Mouse (Mus musculus): ENCODE measurements around the gene Itpr1. TPM values are rescaled to one million over a fixed set of nuclear protein-coding genes. Genes with fewer than 3 reads are reported as not detected.

The Itpr1 gene
- polyA plus RNA-seq, 1 experiment from 2014 or later, result 6.5 TPM

- H3K27me3 ChIP-seq (ENCODE audit: control insufficient read depth, insufficient read depth, low read length), result no peaks in the 10 kb centered on the region
- WGBS, result 90% methylated on average over 4 of the region's 4 CpGs
- no peak overlapping the region for H3K4me2 ChIP-seq (ENCODE audit: low read depth, low read length)
- no peak overlapping the region for H3K4me3 ChIP-seq (ENCODE audit: low read depth, low read length)
- no peaks in the 10 kb centered on the region for H3K9me3 ChIP-seq (replicated peaks; ENCODE audit: control insufficient read depth, low read length)
- DNase-seq (ENCODE audit: low spot score) (no peak), ATAC-seq (replicated peaks; ENCODE audit: insufficient number of reproducible peaks, low FRiP score, low TSS enrichment, low read depth) (no peak)
- no peaks in the 10 kb centered on the region for H3K36me3 ChIP-seq (replicated peaks; ENCODE audit: control insufficient read depth, insufficient read depth, low read depth, low read length)
- H3K9ac ChIP-seq (replicated peaks; ENCODE audit: low read length), result no peak overlapping the region
- H3K4me1 ChIP-seq (ENCODE audit: control insufficient read depth, insufficient read depth, low read length), result no peaks in the 10 kb centered on the region
- no peak overlapping the region for H3K27ac ChIP-seq (replicated peaks; ENCODE audit: low read depth, low read length)
Observed at GRCm38 (mm10) chr6:108481190-108481589, 268.3 kb downstream of the Itpr1 start.

GRCm38 (mm10) chr6:108482464-108482863, 269.6 kb downstream of the Itpr1 start:
- 92% methylated on average over 5 of the region's 5 CpGs for WGBS
- no peaks in the 10 kb centered on the region for H3K27me3 ChIP-seq (ENCODE audit: control insufficient read depth, insufficient read depth, low read length)
- H3K27ac ChIP-seq (replicated peaks; ENCODE audit: low read depth, low read length), result no peak overlapping the region
- H3K36me3 ChIP-seq (replicated peaks; ENCODE audit: control insufficient read depth, insufficient read depth, low read depth, low read length), result no peaks in the 10 kb centered on the region
- no peak overlapping the region for H3K9ac ChIP-seq (replicated peaks; ENCODE audit: low read length)
- DNase-seq (ENCODE audit: low spot score), result no peak
- no peaks in the 10 kb centered on the region for H3K4me1 ChIP-seq (ENCODE audit: control insufficient read depth, insufficient read depth, low read length)
- no peak overlapping the region for H3K4me2 ChIP-seq (ENCODE audit: low read depth, low read length)
- no peak for ATAC-seq (replicated peaks; ENCODE audit: insufficient number of reproducible peaks, low FRiP score, low TSS enrichment, low read depth)
- H3K9me3 ChIP-seq (replicated peaks; ENCODE audit: control insufficient read depth, low read length), result no peaks in the 10 kb centered on the region
- no peak overlapping the region for H3K4me3 ChIP-seq (ENCODE audit: low read depth, low read length)

DNA sequence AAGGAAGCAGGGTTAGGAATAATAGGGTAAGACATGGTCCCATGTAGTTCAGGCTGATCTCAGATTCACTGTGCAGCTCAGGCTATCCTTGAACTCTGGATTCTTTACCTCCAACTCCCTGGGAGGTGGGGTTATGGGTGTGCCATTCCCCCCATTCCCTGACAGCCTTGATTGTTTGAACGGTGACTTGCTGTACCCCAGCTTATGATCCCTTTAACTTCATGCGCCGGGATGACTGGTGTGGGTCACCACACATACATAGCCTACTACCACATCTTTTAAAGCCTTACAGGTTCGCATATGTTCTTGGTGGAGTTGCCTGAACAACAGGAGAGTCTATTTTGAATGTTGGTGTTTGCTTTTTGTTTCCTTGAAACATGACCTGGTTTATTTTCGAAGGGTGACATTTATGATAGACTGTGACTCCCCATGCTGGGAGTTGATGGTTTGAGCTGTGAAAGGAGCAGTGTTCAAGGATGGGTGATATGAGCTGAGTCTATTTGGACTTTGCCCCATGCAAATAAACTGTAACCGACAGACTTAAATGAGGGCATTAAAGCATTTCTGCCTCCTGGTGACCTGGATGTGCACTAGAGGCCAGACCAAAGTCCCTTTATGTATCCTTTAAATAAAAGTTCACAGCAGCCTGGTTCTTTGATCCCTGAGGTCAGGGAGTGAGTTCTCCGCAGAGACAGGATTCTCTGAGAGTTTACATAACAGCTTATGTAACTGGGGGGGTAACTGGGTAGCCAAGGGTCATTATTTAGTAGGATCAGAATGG, 273.5 kb downstream of the Itpr1 start:
- no peak for ATAC-seq (replicated peaks; ENCODE audit: insufficient number of reproducible peaks, low FRiP score, low TSS enrichment, low read depth)
- WGBS, result 77% methylated on average over 7 of the region's 7 CpGs

GRCm38 (mm10) chr6:108487300-108487835, 274.5 kb downstream of the Itpr1 start:
- no peak overlapping the region for H3K9ac ChIP-seq (replicated peaks; ENCODE audit: low read length)
- no peaks in the 10 kb centered on the region for H3K27me3 ChIP-seq (ENCODE audit: control insufficient read depth, insufficient read depth, low read length)
- no peak overlapping the region for H3K4me2 ChIP-seq (ENCODE audit: low read depth, low read length)
- no peaks in the 10 kb centered on the region for H3K36me3 ChIP-seq (replicated peaks; ENCODE audit: control insufficient read depth, insufficient read depth, low read depth, low read length)
- H3K4me1 ChIP-seq (ENCODE audit: control insufficient read depth, insufficient read depth, low read length), result no peaks in the 10 kb centered on the region
- no peak overlapping the region for H3K27ac ChIP-seq (replicated peaks; ENCODE audit: low read depth, low read length)
- DNase-seq (ENCODE audit: low spot score) (no peak), ATAC-seq (replicated peaks; ENCODE audit: insufficient number of reproducible peaks, low FRiP score, low TSS enrichment, low read depth) (no peak)
- 68% methylated on average over 10 of the region's 10 CpGs for WGBS
- no peak overlapping the region for H3K4me3 ChIP-seq (ENCODE audit: low read depth, low read length)
- H3K9me3 ChIP-seq (replicated peaks; ENCODE audit: control insufficient read depth, low read length), result no peaks in the 10 kb centered on the region

More for the DNA sequence above, 273.5 kb downstream of the Itpr1 start:
- Histone ChIP-seq H3K36me3 (replicated peaks; ENCODE audit: control insufficient read depth, insufficient read depth, low read depth, low read length) (no peaks in the 10 kb centered on the region), H3K9ac (replicated peaks; ENCODE audit: low read length) (no peak overlapping the region), H3K4me2 (ENCODE audit: low read depth, low read length) (no peak overlapping the region), H3K27ac (replicated peaks; ENCODE audit: low read depth, low read length) (no peak overlapping the region), H3K4me1 (ENCODE audit: control insufficient read depth, insufficient read depth, low read length) (no peaks in the 10 kb centered on the region), H3K9me3 (replicated peaks; ENCODE audit: control insufficient read depth, low read length) (no peaks in the 10 kb centered on the region), H3K4me3 (ENCODE audit: low read depth, low read length) (no peak overlapping the region), H3K27me3 (ENCODE audit: control insufficient read depth, insufficient read depth, low read length) (no peaks in the 10 kb centered on the region)
- DNase-seq (ENCODE audit: low spot score), result no peak

GRCm38 (mm10) chr6:108488250-108488649, 275.4 kb downstream of the Itpr1 start:
- Histone ChIP-seq H3K4me2 (ENCODE audit: low read depth, low read length) (no peak overlapping the region), H3K4me3 (ENCODE audit: low read depth, low read length) (no peak overlapping the region), H3K36me3 (replicated peaks; ENCODE audit: control insufficient read depth, insufficient read depth, low read depth, low read length) (no peaks in the 10 kb centered on the region), H3K9ac (replicated peaks; ENCODE audit: low read length) (no peak overlapping the region), H3K4me1 (ENCODE audit: control insufficient read depth, insufficient read depth, low read length) (no peaks in the 10 kb centered on the region), H3K27ac (replicated peaks; ENCODE audit: low read depth, low read length) (no peak overlapping the region), H3K9me3 (replicated peaks; ENCODE audit: control insufficient read depth, low read length) (no peaks in the 10 kb centered on the region), H3K27me3 (ENCODE audit: control insufficient read depth, insufficient read depth, low read length) (no peaks in the 10 kb centered on the region)
- ATAC-seq (replicated peaks; ENCODE audit: insufficient number of reproducible peaks, low FRiP score, low TSS enrichment, low read depth), result no peak
- WGBS, result 87% methylated on average over 5 of the region's 5 CpGs
- no peak for DNase-seq (ENCODE audit: low spot score)

- no peaks in the 10 kb centered on the region for H3K27me3 ChIP-seq (ENCODE audit: control insufficient read depth, insufficient read depth, low read length)
- no peak overlapping the region for H3K4me2 ChIP-seq (ENCODE audit: low read depth, low read length)
- H3K9me3 ChIP-seq (replicated peaks; ENCODE audit: control insufficient read depth, low read length), result no peaks in the 10 kb centered on the region
- H3K4me3 ChIP-seq (ENCODE audit: low read depth, low read length), result no peak overlapping the region
- no peaks in the 10 kb centered on the region for H3K36me3 ChIP-seq (replicated peaks; ENCODE audit: control insufficient read depth, insufficient read depth, low read depth, low read length)
- no peaks in the 10 kb centered on the region for H3K4me1 ChIP-seq (ENCODE audit: control insufficient read depth, insufficient read depth, low read length)
- DNase-seq (ENCODE audit: low spot score), result peak; percentile 6
- H3K9ac ChIP-seq (replicated peaks; ENCODE audit: low read length), result no peak overlapping the region
- 16% methylated on average over 1 of the region's 1 CpGs for WGBS
- H3K27ac ChIP-seq (replicated peaks; ENCODE audit: low read depth, low read length), result no peak overlapping the region
- ATAC-seq (replicated peaks; ENCODE audit: insufficient number of reproducible peaks, low FRiP score, low TSS enrichment, low read depth), result no peak
Observed at GRCm38 (mm10) chr6:108491969-108492368, 279.1 kb downstream of the Itpr1 start.

GRCm38 (mm10) chr6:108493753-108494152, 280.9 kb downstream of the Itpr1 start:
- Histone ChIP-seq H3K4me3 (ENCODE audit: low read depth, low read length) (no peak overlapping the region), H3K36me3 (replicated peaks; ENCODE audit: control insufficient read depth, insufficient read depth, low read depth, low read length) (no peaks in the 10 kb centered on the region), H3K4me1 (ENCODE audit: control insufficient read depth, insufficient read depth, low read length) (no peaks in the 10 kb centered on the region), H3K4me2 (ENCODE audit: low read depth, low read length) (no peak overlapping the region), H3K9me3 (replicated peaks; ENCODE audit: control insufficient read depth, low read length) (no peaks in the 10 kb centered on the region), H3K9ac (replicated peaks; ENCODE audit: low read length) (no peak overlapping the region), H3K27me3 (ENCODE audit: control insufficient read depth, insufficient read depth, low read length) (no peaks in the 10 kb centered on the region), H3K27ac (replicated peaks; ENCODE audit: low read depth, low read length) (no peak overlapping the region)
- DNase-seq (ENCODE audit: low spot score) (no peak), ATAC-seq (replicated peaks; ENCODE audit: insufficient number of reproducible peaks, low FRiP score, low TSS enrichment, low read depth) (no peak)
- 90% methylated on average over 16 of the region's 16 CpGs for WGBS

GRCm38 (mm10) chr6:108494185-108494804, 281.4 kb downstream of the Itpr1 start:
- no peak overlapping the region for H3K9ac ChIP-seq (replicated peaks; ENCODE audit: low read length)
- no peaks in the 10 kb centered on the region for H3K27me3 ChIP-seq (ENCODE audit: control insufficient read depth, insufficient read depth, low read length)
- no peak overlapping the region for H3K4me2 ChIP-seq (ENCODE audit: low read depth, low read length)
- 84% methylated on average over 10 of the region's 10 CpGs for WGBS
- no peak overlapping the region for H3K4me3 ChIP-seq (ENCODE audit: low read depth, low read length)
- H3K27ac ChIP-seq (replicated peaks; ENCODE audit: low read depth, low read length), result no peak overlapping the region
- H3K4me1 ChIP-seq (ENCODE audit: control insufficient read depth, insufficient read depth, low read length), result no peaks in the 10 kb centered on the region
- no peaks in the 10 kb centered on the region for H3K9me3 ChIP-seq (replicated peaks; ENCODE audit: control insufficient read depth, low read length)
- no peaks in the 10 kb centered on the region for H3K36me3 ChIP-seq (replicated peaks; ENCODE audit: control insufficient read depth, insufficient read depth, low read depth, low read length)
- DNase-seq (ENCODE audit: low spot score) (no peak), ATAC-seq (replicated peaks; ENCODE audit: insufficient number of reproducible peaks, low FRiP score, low TSS enrichment, low read depth) (0 out of 2 replicates have a peak, but pooled peaks have one; percentile 30)

Data from embryonic facial prominence, embryonic 11.5 days (tissue).